Mouse (Mus musculus) testis, adult 2 months (tissue): ENCODE data around the gene Taok2. TPM values are rescaled to one million over a fixed set of nuclear protein-coding genes. Genes with fewer than 3 reads are reported as not detected.

Source experiments
- H3K27ac ChIP-seq: fragments of 200-500 bp; 2 replicates; pipeline ENCODE4 v1.5.1; 2012; ENCODE audit warnings: low read depth, low read length; ENCODE audit not compliant: control insufficient read depth, insufficient read depth
- H3K27me3 ChIP-seq: fragments of 200-500 bp; 2 replicates; pipeline ENCODE4 v1.6.1; 2012; ENCODE audit warnings: mild to moderate bottlenecking, low read length, moderate library complexity; ENCODE audit not compliant: control insufficient read depth, insufficient read depth
- H3K36me3 ChIP-seq: fragments of 200-500 bp; 2 replicates; pipeline ENCODE4 v1.6.1; 2012; ENCODE audit warnings: mild to moderate bottlenecking, low read length; ENCODE audit not compliant: control insufficient read depth, insufficient read depth
- H3K4me1 ChIP-seq: fragments of 200-500 bp; 2 replicates; pipeline ENCODE4 v1.6.1; 2012; ENCODE audit warnings: low read length; ENCODE audit not compliant: control insufficient read depth, insufficient read depth
- H3K4me3 ChIP-seq: fragments of 200-500 bp; 2 replicates; pipeline ENCODE4 v1.5.1; 2012; ENCODE audit warnings: low read depth, mild to moderate bottlenecking, low read length, moderate library complexity, mixed read lengths; ENCODE audit not compliant: control insufficient read depth
- CTCF ChIP-seq: fragments of 200-500 bp; IDR thresholded peaks from 2 replicates; pipeline ENCODE4 v1.5.1; 2012; ENCODE audit warnings: low read depth, mild to moderate bottlenecking, inconsistent platforms, low read length, moderate library complexity; ENCODE audit not compliant: control insufficient read depth, insufficient read depth, insufficient replicate concordance
- POLR2A ChIP-seq: fragments of 200-500 bp; IDR thresholded peaks from 2 replicates; pipeline ENCODE4 v1.6.1; 2012; ENCODE audit warnings: low read depth, mild to moderate bottlenecking, inconsistent platforms, low read length, moderate library complexity; ENCODE audit not compliant: control insufficient read depth
- polyA plus RNA-seq: library from polyadenylated mRNA; depleted of rRNA; stranded (reverse); fragments of >200 nt; gene quantifications from 2 replicates; pipeline ENCODE4 v1.2.3, GENCODE M21; 2012

Gene Taok2
- polyA plus RNA-seq, 1 experiment = 43.5 TPM

DNA sequence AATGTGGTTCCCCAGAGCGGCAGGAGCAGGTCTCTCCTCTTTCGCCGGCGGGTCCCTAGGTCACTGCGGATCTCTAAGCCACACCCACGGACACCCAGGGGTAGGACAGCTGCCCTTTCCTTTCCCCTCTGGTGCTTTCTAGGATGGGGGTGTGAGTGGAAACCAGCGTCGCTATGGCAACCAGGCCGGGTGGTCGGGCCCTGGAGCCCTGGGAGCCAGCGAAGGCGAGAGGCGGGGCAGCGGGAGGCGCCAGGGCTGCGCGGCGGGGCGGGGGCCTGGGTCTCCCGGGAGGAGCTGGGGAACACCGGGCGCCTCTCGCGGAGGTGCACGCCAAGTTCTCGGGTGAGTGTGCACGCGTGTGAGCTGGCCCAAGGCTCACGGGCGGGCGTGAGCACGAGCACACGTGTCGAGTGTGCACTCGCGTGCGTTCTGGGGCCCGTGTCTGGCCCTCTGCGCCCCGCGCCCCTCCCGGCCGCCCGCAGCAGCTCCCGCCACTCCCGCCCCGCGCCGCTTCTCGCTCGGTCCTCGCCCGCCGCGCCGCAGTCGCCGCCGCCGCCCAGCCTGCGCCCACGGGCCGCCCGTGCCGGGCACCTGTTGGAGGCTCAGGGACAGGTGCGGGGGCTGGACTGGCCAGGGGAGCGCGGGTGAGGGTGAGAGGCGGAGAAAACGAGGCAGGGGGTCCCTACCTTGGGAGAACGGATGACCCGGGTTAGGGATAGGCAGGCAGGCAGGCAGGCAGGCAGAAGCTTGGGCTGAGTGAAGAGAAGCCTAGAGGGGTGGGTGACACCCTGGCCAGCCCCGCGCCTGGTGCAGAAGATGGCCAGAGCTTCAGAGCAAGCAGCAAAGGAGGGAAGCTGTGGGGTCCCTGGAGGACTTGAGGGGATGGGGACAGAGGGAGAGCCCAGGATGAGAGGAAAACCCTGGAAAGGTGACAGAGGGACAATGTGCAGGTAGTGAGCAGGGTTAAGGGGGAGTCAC lies 36.8 kb downstream of the Taok2 start:
- peak overlapping the region; percentile 46 for H3K4me3 ChIP-seq
- H3K4me1 ChIP-seq = peaks cover 21% of the 10 kb centered on the region
- H3K27me3 ChIP-seq = no peaks in the 10 kb centered on the region
- no peak overlapping the region for H3K27ac ChIP-seq
- H3K36me3 ChIP-seq = no peaks in the 10 kb centered on the region
- no peak for TF ChIP-seq CTCF
- TF ChIP-seq POLR2A = no peak

GRCm38 (mm10) chr7:126847116-126847420 lies 37.4 kb downstream of the Taok2 start, which contains the start of gene Doc2a:
Gene Doc2a (plus strand): TSS chr7:126847416.
- Histone ChIP-seq H3K27ac (no peak within 1 kb of the TSS), H3K27me3 (no peaks in the 10 kb centered on the region)

GRCm38 (mm10) chr7:126845516-126845915 lies 39.0 kb downstream of the Taok2 start:
- H3K36me3 ChIP-seq = no peaks in the 10 kb centered on the region
- no peak overlapping the region for H3K27ac ChIP-seq
- no peaks in the 10 kb centered on the region for H3K27me3 ChIP-seq
- H3K4me1 ChIP-seq = peaks cover 19% of the 10 kb centered on the region
- no peak overlapping the region for H3K4me3 ChIP-seq
- TF ChIP-seq POLR2A (no peak), CTCF (no peak)

More at GRCm38 (mm10) chr7:126847116-126847420, 37.4 kb downstream of the Taok2 start, which contains the start of gene Doc2a:
- Histone ChIP-seq H3K36me3 (no peaks in the 10 kb centered on the region), H3K4me3 (peak within 1 kb of the TSS; percentile 46), H3K4me1 (peaks cover 21% of the 10 kb centered on the region)
- TF ChIP-seq POLR2A (no peak), CTCF (no peak)

GRCm38 (mm10) chr7:126843276-126843675 lies 41.2 kb downstream of the Taok2 start:
- Histone ChIP-seq H3K4me1 (peaks cover 9% of the 10 kb centered on the region), H3K4me3 (no peak overlapping the region), H3K27me3 (no peaks in the 10 kb centered on the region), H3K27ac (no peak overlapping the region), H3K36me3 (no peaks in the 10 kb centered on the region)
- TF ChIP-seq POLR2A = no peak
- no peak for TF ChIP-seq CTCF

DNA sequence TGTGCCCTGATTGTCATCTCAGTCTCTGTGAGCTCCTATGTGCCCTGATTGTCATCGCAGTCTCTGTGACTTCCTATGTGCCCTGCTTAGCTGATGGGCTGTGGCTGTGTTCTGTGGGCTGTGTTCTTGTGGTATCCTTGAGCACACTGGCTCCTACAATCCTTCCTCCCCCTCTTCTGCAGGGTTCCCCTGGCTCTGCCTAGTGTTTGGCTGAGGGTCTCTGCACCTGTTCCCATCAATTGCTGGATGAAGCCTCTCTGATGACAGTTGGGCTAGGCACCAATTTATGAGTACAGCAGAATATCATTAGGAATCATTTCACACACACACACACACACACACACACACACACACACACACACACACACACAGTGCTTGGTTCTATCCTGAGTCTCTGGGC lies 51.2 kb downstream of the Taok2 start:
- Histone ChIP-seq H3K4me1 (peaks cover 15% of the 10 kb centered on the region), H3K27ac (no peak overlapping the region), H3K4me3 (no peak overlapping the region), H3K36me3 (no peaks in the 10 kb centered on the region), H3K27me3 (no peaks in the 10 kb centered on the region; the same call in 1 of the 2 replicates)
- TF ChIP-seq POLR2A (no peak), CTCF (no peak)

- no peak overlapping the region for H3K27ac ChIP-seq
- no peaks in the 10 kb centered on the region for H3K36me3 ChIP-seq
- H3K4me3 ChIP-seq = peak overlapping the region; percentile 72
- TF ChIP-seq CTCF = peak; percentile 77; the same call in 1 of the 2 replicates
- no peak for TF ChIP-seq POLR2A
- no peaks in the 10 kb centered on the region; the same call in 1 of the 2 replicates for H3K27me3 ChIP-seq
- H3K4me1 ChIP-seq = peaks cover 15% of the 10 kb centered on the region
Measured at GRCm38 (mm10) chr7:126832036-126832598, 52.4 kb downstream of the Taok2 start.

GRCm38 (mm10) chr7:126831539-126831938 lies 53.0 kb downstream of the Taok2 start, which contains the start of gene 4930451I11Rik:
Gene 4930451I11Rik (minus strand): TSS chr7:126831639.
- Histone ChIP-seq H3K27me3 (no peaks in the 10 kb centered on the region; the same call in 1 of the 2 replicates), H3K36me3 (no peaks in the 10 kb centered on the region), H3K27ac (no peak within 1 kb of the TSS), H3K4me3 (peak within 1 kb of the TSS; percentile 72), H3K4me1 (peaks cover 15% of the 10 kb centered on the region)
- TF ChIP-seq POLR2A = no peak
- no peak for TF ChIP-seq CTCF
